Mouse (Mus musculus): ENCODE data around the gene Pln. TPM values are rescaled to one million over a fixed set of nuclear protein-coding genes. Genes with fewer than 3 reads are reported as not detected.

The Pln gene
- polyA plus RNA-seq, 1 experiment from 2014 or later: 1.1 TPM

GRCm38 (mm10) chr10:53347787-53348755 is 10.6 kb downstream of the Pln start:
- Histone ChIP-seq H3K36me3 (ENCODE audit: control insufficient read depth, insufficient read depth, low read length) (peaks cover 6% of the 10 kb centered on the region), H3K27ac (replicated peaks; ENCODE audit: low read depth, low read length) (no peak overlapping the region), H3K4me1 (ENCODE audit: control insufficient read depth, insufficient read depth, low read length) (no peaks in the 10 kb centered on the region), H3K9me3 (ENCODE audit: control insufficient read depth, low read length) (no peaks in the 10 kb centered on the region), H3K4me2 (ENCODE audit: low read length) (no peak overlapping the region), H3K27me3 (ENCODE audit: control insufficient read depth, insufficient read depth, low read length) (no peaks in the 10 kb centered on the region), H3K9ac (replicated peaks; ENCODE audit: low read length) (no peak overlapping the region), H3K4me3 (replicated peaks; ENCODE audit: low read depth, low read length) (no peak overlapping the region)
- ATAC-seq (ENCODE audit: low FRiP score, low TSS enrichment): peak; percentile 64
- DNase-seq: peak; percentile 91
- 58% methylated on average over 10 of the region's 10 CpGs for WGBS

- H3K27me3 ChIP-seq (ENCODE audit: control insufficient read depth, insufficient read depth, low read length): no peaks in the 10 kb centered on the region
- no peaks in the 10 kb centered on the region for H3K4me1 ChIP-seq (ENCODE audit: control insufficient read depth, insufficient read depth, low read length)
- WGBS: 94% methylated on average over 1 of the region's 1 CpGs
- H3K36me3 ChIP-seq (ENCODE audit: control insufficient read depth, insufficient read depth, low read length): peaks cover 6% of the 10 kb centered on the region
- DNase-seq: no peak
- no peak overlapping the region for H3K9ac ChIP-seq (replicated peaks; ENCODE audit: low read length)
- H3K9me3 ChIP-seq (ENCODE audit: control insufficient read depth, low read length): no peaks in the 10 kb centered on the region
- H3K27ac ChIP-seq (replicated peaks; ENCODE audit: low read depth, low read length): no peak overlapping the region
- ATAC-seq (ENCODE audit: low FRiP score, low TSS enrichment): no peak
- no peak overlapping the region for H3K4me2 ChIP-seq (ENCODE audit: low read length)
- no peak overlapping the region for H3K4me3 ChIP-seq (replicated peaks; ENCODE audit: low read depth, low read length)
Observed at GRCm38 (mm10) chr10:53349254-53349653, 11.8 kb downstream of the Pln start.

- no peak for DNase-seq
- Histone ChIP-seq H3K9ac (replicated peaks; ENCODE audit: low read length) (no peak overlapping the region), H3K4me2 (ENCODE audit: low read length) (no peak overlapping the region), H3K4me3 (replicated peaks; ENCODE audit: low read depth, low read length) (no peak overlapping the region), H3K36me3 (ENCODE audit: control insufficient read depth, insufficient read depth, low read length) (peaks cover 19% of the 10 kb centered on the region), H3K9me3 (ENCODE audit: control insufficient read depth, low read length) (no peaks in the 10 kb centered on the region), H3K4me1 (ENCODE audit: control insufficient read depth, insufficient read depth, low read length) (no peaks in the 10 kb centered on the region), H3K27me3 (ENCODE audit: control insufficient read depth, insufficient read depth, low read length) (no peaks in the 10 kb centered on the region), H3K27ac (replicated peaks; ENCODE audit: low read depth, low read length) (no peak overlapping the region)
- 93% methylated on average over 3 of the region's 3 CpGs for WGBS
- ATAC-seq (ENCODE audit: low FRiP score, low TSS enrichment): no peak
Observed at GRCm38 (mm10) chr10:53353665-53354064, 16.2 kb downstream of the Pln start.

GRCm38 (mm10) chr10:53359016-53359415 is 21.5 kb downstream of the Pln start:
- WGBS: 93% methylated on average over 3 of the region's 3 CpGs
- Histone ChIP-seq H3K4me3 (replicated peaks; ENCODE audit: low read depth, low read length) (no peak overlapping the region), H3K4me1 (ENCODE audit: control insufficient read depth, insufficient read depth, low read length) (no peaks in the 10 kb centered on the region), H3K4me2 (ENCODE audit: low read length) (no peak overlapping the region), H3K36me3 (ENCODE audit: control insufficient read depth, insufficient read depth, low read length) (peaks cover 16% of the 10 kb centered on the region), H3K9me3 (ENCODE audit: control insufficient read depth, low read length) (no peaks in the 10 kb centered on the region), H3K9ac (replicated peaks; ENCODE audit: low read length) (no peak overlapping the region), H3K27ac (replicated peaks; ENCODE audit: low read depth, low read length) (no peak overlapping the region), H3K27me3 (ENCODE audit: control insufficient read depth, insufficient read depth, low read length) (no peaks in the 10 kb centered on the region)
- DNase-seq (no peak), ATAC-seq (ENCODE audit: low FRiP score, low TSS enrichment) (no peak)

GRCm38 (mm10) chr10:53364311-53364710 is 26.8 kb downstream of the Pln start:
- ATAC-seq (ENCODE audit: low FRiP score, low TSS enrichment): no peak
- Histone ChIP-seq H3K4me1 (ENCODE audit: control insufficient read depth, insufficient read depth, low read length) (no peaks in the 10 kb centered on the region), H3K9me3 (ENCODE audit: control insufficient read depth, low read length) (no peaks in the 10 kb centered on the region), H3K4me3 (replicated peaks; ENCODE audit: low read depth, low read length) (no peak overlapping the region), H3K36me3 (ENCODE audit: control insufficient read depth, insufficient read depth, low read length) (no peaks in the 10 kb centered on the region), H3K9ac (replicated peaks; ENCODE audit: low read length) (no peak overlapping the region), H3K4me2 (ENCODE audit: low read length) (no peak overlapping the region), H3K27ac (replicated peaks; ENCODE audit: low read depth, low read length) (no peak overlapping the region), H3K27me3 (ENCODE audit: control insufficient read depth, insufficient read depth, low read length) (no peaks in the 10 kb centered on the region)
- no peak for DNase-seq

- Histone ChIP-seq H3K36me3 (ENCODE audit: control insufficient read depth, insufficient read depth, low read length) (no peaks in the 10 kb centered on the region), H3K4me1 (ENCODE audit: control insufficient read depth, insufficient read depth, low read length) (no peaks in the 10 kb centered on the region), H3K4me3 (replicated peaks; ENCODE audit: low read depth, low read length) (no peak overlapping the region), H3K9me3 (ENCODE audit: control insufficient read depth, low read length) (no peaks in the 10 kb centered on the region), H3K27me3 (ENCODE audit: control insufficient read depth, insufficient read depth, low read length) (no peaks in the 10 kb centered on the region), H3K9ac (replicated peaks; ENCODE audit: low read length) (no peak overlapping the region), H3K4me2 (ENCODE audit: low read length) (no peak overlapping the region), H3K27ac (replicated peaks; ENCODE audit: low read depth, low read length) (no peak overlapping the region)
- DNase-seq: no peak
- 97% methylated on average over 2 of the region's 2 CpGs for WGBS
- ATAC-seq (ENCODE audit: low FRiP score, low TSS enrichment): no peak
Observed at GRCm38 (mm10) chr10:53367265-53367664, 29.8 kb downstream of the Pln start.

- no peak overlapping the region for H3K27ac ChIP-seq (replicated peaks; ENCODE audit: low read depth, low read length)
- H3K9me3 ChIP-seq (ENCODE audit: control insufficient read depth, low read length): no peaks in the 10 kb centered on the region
- no peak overlapping the region for H3K4me3 ChIP-seq (replicated peaks; ENCODE audit: low read depth, low read length)
- H3K27me3 ChIP-seq (ENCODE audit: control insufficient read depth, insufficient read depth, low read length): no peaks in the 10 kb centered on the region
- ATAC-seq (ENCODE audit: low FRiP score, low TSS enrichment) (no peak), DNase-seq (no peak)
- H3K4me1 ChIP-seq (ENCODE audit: control insufficient read depth, insufficient read depth, low read length): peaks cover 18% of the 10 kb centered on the region
- H3K36me3 ChIP-seq (ENCODE audit: control insufficient read depth, insufficient read depth, low read length): no peaks in the 10 kb centered on the region
- WGBS: 94% methylated on average over 6 of the region's 6 CpGs
- H3K4me2 ChIP-seq (ENCODE audit: low read length): no peak overlapping the region
- no peak overlapping the region for H3K9ac ChIP-seq (replicated peaks; ENCODE audit: low read length)
Observed at GRCm38 (mm10) chr10:53373885-53374578, 36.6 kb downstream of the Pln start.

GRCm38 (mm10) chr10:53377096-53377495 is 39.6 kb downstream of the Pln start:
- H3K4me3 ChIP-seq (replicated peaks; ENCODE audit: low read depth, low read length): no peak overlapping the region
- DNase-seq: no peak
- peaks cover 23% of the 10 kb centered on the region for H3K4me1 ChIP-seq (ENCODE audit: control insufficient read depth, insufficient read depth, low read length)
- H3K27ac ChIP-seq (replicated peaks; ENCODE audit: low read depth, low read length): no peak overlapping the region
- H3K9ac ChIP-seq (replicated peaks; ENCODE audit: low read length): no peak overlapping the region
- ATAC-seq (ENCODE audit: low FRiP score, low TSS enrichment): no peak
- no peaks in the 10 kb centered on the region for H3K9me3 ChIP-seq (ENCODE audit: control insufficient read depth, low read length)
- H3K4me2 ChIP-seq (ENCODE audit: low read length): peak overlapping the region; percentile 34
- no peaks in the 10 kb centered on the region for H3K36me3 ChIP-seq (ENCODE audit: control insufficient read depth, insufficient read depth, low read length)
- no peaks in the 10 kb centered on the region for H3K27me3 ChIP-seq (ENCODE audit: control insufficient read depth, insufficient read depth, low read length)
